Mouse (Mus musculus) kidney, adult 9 months (tissue): Measurements from ENCODE around the gene Clic3.

ENCODE experiments used
- DNase-seq: peaks from one replicate; pipeline ENCODE4 v3.0.0; 2022

The Clic3 gene

GRCm38 (mm10) chr2:25484901-25485647 is 28.4 kb downstream of the Clic3 start:
- peak; percentile 74 for DNase-seq

- no peak for DNase-seq
Measured at GRCm38 (mm10) chr2:25487965-25488670, 31.5 kb downstream of the Clic3 start.

- DNase-seq: no peak
Measured at GRCm38 (mm10) chr2:25488671-25489068, 32.0 kb downstream of the Clic3 start.

DNA sequence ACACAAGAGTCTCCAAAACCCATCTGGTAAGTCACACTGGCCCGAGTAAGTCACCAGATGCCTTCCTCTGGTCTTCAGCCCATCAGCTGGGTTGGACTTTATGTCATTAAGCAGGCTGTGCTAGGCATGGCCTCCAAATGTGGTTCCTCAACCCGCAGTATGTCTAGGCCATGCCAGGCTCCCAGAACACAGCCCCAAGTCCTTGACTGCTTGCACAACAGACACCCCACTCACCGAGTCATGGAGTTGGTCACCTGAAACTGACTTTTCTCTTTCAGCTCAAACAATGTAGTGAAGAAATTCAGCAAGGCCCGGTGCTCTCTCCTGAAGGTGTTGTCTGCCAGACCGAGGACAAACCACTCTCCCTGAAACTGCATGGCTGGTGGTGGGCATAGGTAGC is 36.4 kb downstream of the Clic3 start:
- no peak for DNase-seq

GRCm38 (mm10) chr2:25493476-25493961 is 36.9 kb downstream of the Clic3 start, which contains the start of gene Lcn12:
Gene Lcn12, minus strand, starts transcription at chr2:25493911.
- DNase-seq: no peak

DNA sequence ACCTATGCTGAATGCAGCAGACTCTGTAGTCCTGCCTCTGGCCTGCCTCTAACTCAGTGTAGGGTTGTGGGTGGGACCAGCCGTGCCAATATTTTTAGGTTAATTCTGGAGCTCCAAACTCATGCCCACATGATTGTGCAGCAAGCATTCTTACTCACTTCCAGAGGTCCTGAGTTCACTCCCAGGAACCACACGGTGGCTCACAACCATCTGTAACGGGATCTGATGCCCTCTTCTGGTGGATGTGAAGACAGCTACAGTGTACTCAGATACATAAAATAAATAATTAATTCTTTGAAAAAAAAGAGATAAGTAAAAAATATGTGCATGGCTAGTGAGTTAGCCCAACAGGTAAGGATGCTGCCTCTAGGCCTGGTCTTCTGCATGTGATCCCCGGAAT is 39.8 kb downstream of the Clic3 start:
- DNase-seq: peak; percentile 58

DNA sequence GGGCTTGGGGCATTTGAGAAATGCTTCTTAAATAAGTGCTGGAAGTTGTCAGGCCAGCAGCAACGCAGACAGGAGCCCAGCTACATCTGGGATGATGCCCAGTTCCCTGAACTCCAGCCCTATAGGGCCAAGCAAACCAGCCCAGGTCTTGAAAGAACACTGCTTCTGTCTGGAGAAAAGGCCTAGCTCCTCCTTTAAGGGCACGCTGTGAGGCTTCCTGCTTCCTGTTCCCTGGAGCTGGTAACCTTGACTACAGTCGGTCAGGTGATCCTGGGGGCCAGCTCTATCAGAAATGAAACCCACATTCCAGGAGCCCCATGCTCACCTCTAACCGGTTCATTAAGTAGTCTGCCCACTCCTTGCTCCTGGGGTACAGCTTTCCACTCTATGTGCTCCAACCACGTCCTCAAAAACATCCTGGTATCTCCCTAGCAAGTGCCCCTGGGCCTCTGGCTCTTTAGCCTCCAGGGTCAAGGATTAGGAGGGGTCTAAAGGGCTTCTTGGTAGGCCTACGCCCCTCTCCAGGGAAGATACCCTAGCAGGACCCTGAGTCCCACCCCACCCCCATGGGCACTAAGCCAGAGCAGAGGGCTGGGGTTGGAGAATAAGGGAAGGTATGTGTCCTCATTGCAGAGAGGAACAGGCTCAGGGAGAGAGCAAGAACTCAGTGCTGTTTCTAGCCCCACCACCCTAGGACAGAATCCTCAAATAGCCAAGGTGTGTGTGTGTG is 41.4 kb downstream of the Clic3 start:
- peak; percentile 27 for DNase-seq

- DNase-seq: no peak
Measured at GRCm38 (mm10) chr2:25498622-25499478, 42.2 kb downstream of the Clic3 start.

DNA sequence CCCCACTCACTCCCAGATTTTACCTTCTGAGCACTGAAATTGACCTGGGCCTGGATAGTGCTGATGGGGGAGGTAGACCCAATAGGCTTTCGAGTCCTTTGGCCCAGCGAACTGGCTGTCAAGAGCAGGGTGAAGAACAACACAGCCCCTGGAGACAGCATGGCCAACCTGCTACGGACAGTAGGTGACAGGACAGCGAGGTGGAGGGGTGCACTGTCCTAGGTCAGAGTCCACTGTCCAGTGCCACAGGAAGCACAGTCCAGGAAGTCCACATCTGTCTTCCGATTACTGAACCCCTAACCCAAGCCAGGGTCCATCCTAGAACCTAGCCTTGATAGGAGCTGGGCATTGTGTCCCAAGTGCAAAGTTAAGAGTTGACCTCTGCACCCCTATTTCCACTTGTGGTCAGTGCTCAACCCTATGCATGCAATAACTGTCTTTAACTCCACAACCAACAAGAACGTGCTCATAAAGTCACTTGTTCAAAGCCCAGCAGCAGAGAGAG is 43.5 kb downstream of the Clic3 start:
- DNase-seq: no peak

DNA sequence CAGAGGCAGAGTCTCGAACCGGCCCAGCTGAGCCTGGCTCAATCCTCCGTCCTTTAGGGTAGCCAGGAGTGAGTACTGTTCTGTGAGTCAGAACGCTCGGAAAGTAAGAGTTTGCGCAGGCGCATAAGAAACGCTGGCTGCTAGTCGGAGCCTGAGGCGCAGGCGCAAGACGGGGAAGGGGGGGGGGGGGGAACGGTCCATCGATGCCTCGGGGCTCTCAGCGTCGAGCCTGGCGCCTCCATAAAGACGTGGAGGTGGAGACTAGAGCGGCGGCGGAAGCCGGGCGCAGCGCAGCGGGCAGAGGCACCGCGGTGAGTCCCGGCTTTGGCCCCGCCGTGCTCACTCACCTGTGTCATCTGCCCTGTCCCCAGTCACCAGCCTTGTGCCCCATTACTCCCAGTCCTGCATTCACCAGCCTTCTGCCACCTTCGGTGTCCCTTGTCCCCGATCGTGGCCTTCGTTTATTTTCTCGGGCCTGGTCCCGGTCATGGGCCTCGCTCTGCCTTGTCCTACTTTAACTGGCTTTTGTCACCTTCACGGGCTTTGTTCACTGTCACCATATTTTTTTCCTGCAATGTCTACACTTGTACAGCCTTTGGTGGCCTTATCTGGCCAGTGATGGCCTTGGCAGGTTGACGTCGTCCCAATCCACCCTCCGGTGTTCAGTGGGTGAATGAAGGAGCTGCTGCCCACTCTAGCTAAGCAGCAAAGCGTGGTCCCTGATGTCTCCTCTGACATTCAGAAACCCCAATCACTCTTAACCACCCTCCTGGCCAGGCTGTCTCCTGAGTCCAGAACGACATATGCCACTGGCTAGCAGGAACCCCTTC is 44.2 kb downstream of the Clic3 start, which contains the start of gene Fbxw5:
TSS of gene Fbxw5 (plus strand) at position 175 of the 830 bp plus-strand sequence.
- peak; percentile 89 for DNase-seq

GRCm38 (mm10) chr2:25501593-25502486 is 45.2 kb downstream of the Clic3 start, which contains the start of gene C8g:
Gene C8g, minus strand, starts transcription at chr2:25501719.
- peak; percentile 18 for DNase-seq

DNA sequence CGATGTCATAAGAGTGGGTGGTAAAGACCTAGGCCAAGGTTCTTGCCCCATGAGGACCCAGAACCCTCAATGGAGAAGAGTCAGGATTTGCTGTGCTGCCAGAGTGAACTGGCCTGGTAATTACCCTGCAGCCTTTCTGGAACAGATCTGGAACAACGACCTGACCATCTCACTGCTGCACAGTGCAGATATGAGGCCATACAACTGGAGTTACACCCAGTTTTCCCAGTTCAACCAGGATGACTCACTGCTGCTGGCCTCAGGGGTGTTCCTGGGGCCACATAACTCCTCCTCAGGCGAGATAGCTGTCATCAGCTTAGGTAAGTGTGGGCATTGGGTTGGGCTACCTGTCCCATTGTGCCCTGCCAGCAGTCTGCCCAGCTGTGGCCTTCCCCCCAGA is 46.1 kb downstream of the Clic3 start:
- DNase-seq: no peak

GRCm38 (mm10) chr2:25504538-25504937 is 47.9 kb downstream of the Clic3 start:
- no peak for DNase-seq

- no peak for DNase-seq
Measured at GRCm38 (mm10) chr2:25505000-25505399, 48.4 kb downstream of the Clic3 start.

DNA sequence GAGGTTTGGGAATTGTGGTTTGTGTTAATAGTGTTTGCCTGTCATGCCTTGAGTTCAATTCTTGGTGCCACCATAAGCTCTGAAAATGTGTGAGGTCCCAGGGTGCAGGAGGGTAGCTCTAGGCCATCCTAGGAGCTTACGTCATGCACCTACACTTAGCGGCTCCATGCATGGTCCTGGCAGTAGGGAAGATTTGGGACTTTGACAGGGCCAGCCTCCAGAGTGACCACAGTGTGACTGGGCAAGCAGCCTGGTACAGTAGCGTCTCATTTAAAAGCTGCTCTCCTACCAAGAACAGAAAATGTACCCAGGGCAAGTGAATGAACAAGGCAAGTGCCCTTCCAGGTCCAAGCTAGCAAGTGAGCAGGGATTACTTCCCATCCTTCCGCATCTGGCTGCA is 49.2 kb downstream of the Clic3 start:
- DNase-seq: no peak

DNA sequence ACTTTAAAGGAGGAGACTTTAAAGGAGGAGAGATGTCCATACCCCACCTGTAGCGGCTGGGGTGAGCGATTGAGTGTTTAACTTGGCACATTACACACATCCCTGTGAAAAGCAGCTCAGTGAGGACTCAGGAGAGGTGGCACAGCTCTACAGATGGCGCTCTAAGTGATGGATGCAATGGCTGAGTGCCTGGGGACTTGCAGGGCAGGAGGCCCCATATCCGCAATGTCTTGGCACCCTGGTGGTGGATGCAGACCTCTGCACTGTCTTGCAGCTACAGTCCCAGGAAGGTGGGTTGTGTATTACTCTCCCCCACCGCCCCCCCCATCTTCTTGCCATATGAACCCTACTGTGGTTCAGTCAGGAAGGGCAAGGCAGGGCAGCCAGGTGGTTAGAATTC is 50.3 kb downstream of the Clic3 start:
- DNase-seq: peak; percentile 34
